Mouse (Mus musculus) E14TG2a.4 (cell line): ENCODE results near the gene Slc6a16.

Experiments
- CTCF ChIP-seq: conservative IDR thresholded peaks from 2 replicates; pipeline ENCODE4 v1.5.1; 2014; ENCODE audit warnings: low read length
- NANOG ChIP-seq: IDR thresholded peaks from 2 replicates; pipeline ENCODE4 v1.6.1; 2014; ENCODE audit warnings: borderline replicate concordance, low read length, mixed read lengths
- POU5F1 ChIP-seq: IDR thresholded peaks from 2 replicates; pipeline ENCODE4 v1.6.1; 2014; ENCODE audit warnings: low read length, borderline replicate concordance

DNA sequence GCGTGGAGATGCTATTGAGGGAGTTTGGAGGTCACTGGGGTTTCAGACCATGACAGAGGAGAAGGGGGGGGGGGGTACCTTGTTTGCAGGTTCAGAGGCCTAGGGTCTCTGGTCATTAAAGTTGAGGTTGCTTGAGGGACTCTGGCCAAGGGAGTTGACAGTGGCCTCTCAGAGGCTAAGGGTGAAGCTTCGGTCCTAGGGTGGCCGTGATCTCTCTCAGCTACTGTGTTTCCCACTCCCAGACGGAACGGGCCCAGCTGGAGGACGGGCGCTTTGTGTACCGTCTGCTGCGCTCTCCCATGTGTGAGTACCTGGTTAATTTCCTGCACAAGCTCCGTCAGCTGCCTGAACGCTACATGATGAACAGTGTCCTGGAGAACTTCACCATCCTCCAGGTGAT lies 8.9 kb upstream of the Slc6a16 start:
- TF ChIP-seq CTCF = no peak
- no peak for TF ChIP-seq POU5F1
- no peak for TF ChIP-seq NANOG
